Mouse (Mus musculus) left cerebral cortex, postnatal 25 days (tissue): ENCODE results near the gene Lamtor3. TPM values are rescaled to one million over a fixed set of nuclear protein-coding genes. Genes with fewer than 3 reads are reported as not detected.
"Not testable (repeated sequence)": the region's sequence is repeated elsewhere in the genome, so short reads cannot be mapped to it uniquely, and the experiment has no call there.

Experiments
- DNase-seq, 2 experiments: peaks; one replicate each; pipeline ENCODE4 v3.0.0; 2022; ENCODE audit warnings: low spot score in 2 of 2, mixed read lengths in 1 of 2
- intact Hi-C: fragments of 180-260 bp; cut with DNase I; formaldehyde crosslinking; loops from one replicate; pipeline ENCODE4 v1.15.1; 2025
- total RNA-seq, 2 experiments: library from RNA; stranded (reverse); gene quantifications; 2 replicates each; pipeline ENCODE4 v1.2.3; 2021

Lamtor3 gene
- total RNA-seq, 2 experiments from 2014 or later, result 75.1 to 76.3 TPM

GRCm38 (mm10) chr3:137927010-137927409 is 8.7 kb downstream of the Lamtor3 start:
- intact Hi-C loops, result loop anchor here (10.0 kb wide), 1 partner anchor 518 kb away; the partner anchor contains the start of gene Adh5
- no peak for DNase-seq

- intact Hi-C loops, result loop anchor here (10.0 kb wide), 1 partner anchor 515 kb away; the partner anchor contains the start of gene Adh5
- DNase-seq, result no peak
Observed at GRCm38 (mm10) chr3:137929940-137930339, 11.6 kb downstream of the Lamtor3 start.

GRCm38 (mm10) chr3:137932748-137933147 is 14.4 kb downstream of the Lamtor3 start:
- intact Hi-C loops, result no loop called here
- DNase-seq, result no peak

GRCm38 (mm10) chr3:137933986-137934385 is 15.7 kb downstream of the Lamtor3 start:
- intact Hi-C loops, result no loop called here
- DNase-seq, result no peak

- intact Hi-C loops, result loop anchor here (5.0 kb wide), 1 partner anchor 211 kb away; no protein-coding TSS in a partner anchor
- DNase-seq, result no peak
Observed at GRCm38 (mm10) chr3:137935570-137936525, 17.5 kb downstream of the Lamtor3 start.

GRCm38 (mm10) chr3:137936541-137936940 is 18.2 kb downstream of the Lamtor3 start:
- DNase-seq, result no peak
- intact Hi-C loops, result loop anchor here (5.0 kb wide), 1 partner anchor 211 kb away; no protein-coding TSS in a partner anchor

- peak in 1 of 2 experiments; percentile 54 for DNase-seq
- intact Hi-C loops, result loop anchor here (5.0 kb wide), 1 partner anchor 209 kb away; no protein-coding TSS in a partner anchor
Observed at GRCm38 (mm10) chr3:137938608-137939007, 20.3 kb downstream of the Lamtor3 start.

- DNase-seq, result no peak
- intact Hi-C loops, result no loop called here
Observed at GRCm38 (mm10) chr3:137940757-137941156, 22.5 kb downstream of the Lamtor3 start.

GRCm38 (mm10) chr3:137941555-137941954 is 23.2 kb downstream of the Lamtor3 start:
- DNase-seq, result no peak
- intact Hi-C loops, result no loop called here

GRCm38 (mm10) chr3:137942098-137942622 is 23.9 kb downstream of the Lamtor3 start:
- DNase-seq, result no peak
- intact Hi-C loops, result no loop called here

- intact Hi-C loops, result no loop called here
- no peak for DNase-seq
Observed at GRCm38 (mm10) chr3:137943737-137944154, 25.4 kb downstream of the Lamtor3 start.

GRCm38 (mm10) chr3:137946827-137947226 is 28.5 kb downstream of the Lamtor3 start:
- DNase-seq, result no peak
- intact Hi-C loops, result no loop called here

GRCm38 (mm10) chr3:137947525-137947924 is 29.2 kb downstream of the Lamtor3 start:
- DNase-seq, result no peak
- intact Hi-C loops, result no loop called here

GRCm38 (mm10) chr3:137950191-137950885 is 32.0 kb downstream of the Lamtor3 start:
- DNase-seq, result no peak
- intact Hi-C loops, result no loop called here

GRCm38 (mm10) chr3:137951302-137951701 is 33.0 kb downstream of the Lamtor3 start:
- intact Hi-C loops, DNase-seq: not testable (repeated sequence)

- intact Hi-C loops, result no loop called here
- DNase-seq, result no peak
Observed at GRCm38 (mm10) chr3:137951819-137952218, 33.5 kb downstream of the Lamtor3 start.

- peak; percentile 48 to 62 for DNase-seq
- intact Hi-C loops, result no loop called here
Observed at GRCm38 (mm10) chr3:137952225-137952913, 34.1 kb downstream of the Lamtor3 start.

- peak; percentile 77 to 88 for DNase-seq
- intact Hi-C loops, result no loop called here
Observed at GRCm38 (mm10) chr3:137952914-137953880, 34.9 kb downstream of the Lamtor3 start.
